19 mouse cellular contexts compared by ENCODE assay signal in genomic region chr4:41671500-41671899, GRCm38 (mm10). TPM values are rescaled to one million over a fixed set of nuclear protein-coding genes. Genes with fewer than 3 reads are reported as not detected.
A peak's percentile ranks its signal among the peaks of the same experiment; 100 is the strongest.
DNase-seq lines count a peak whose midpoint lies in the region; ATAC-seq lines count a peak whose summit lies in the region.
"Had no signal": no experiment of that assay in that cellular context is flagged by ENCODE, and none has a peak within 500 bp of the region (broad histone marks: within the 10 kb centered on the region; RNA-seq: fewer than 3 reads in every experiment).

No protein-coding gene starts in this region.

- peaks cover 42% of the 10 kb centered on the region for H3K4me1 ChIP-seq in heart, embryonic 12.5 days (replicated peaks)
- peaks cover 62% of the 10 kb centered on the region for H3K4me1 ChIP-seq in neural tube, embryonic 13.5 days (replicated peaks)
- H3K4me1 ChIP-seq in limb, embryonic 13.5 days = peaks cover 30% of the 10 kb centered on the region

- peaks cover 57% of the 10 kb centered on the region for H3K27me3 ChIP-seq in heart, embryonic 12.5 days (replicated peaks)
- H3K27me3 ChIP-seq in neural tube, embryonic 13.5 days = no peaks in the 10 kb centered on the region
- H3K27me3 ChIP-seq in limb, embryonic 13.5 days = peaks cover 100% of the 10 kb centered on the region
- H3K27me3 ChIP-seq: embryonic facial prominence, embryonic 12.5 days; Patski had no signal

- WGBS in heart, embryonic 12.5 days = 28% methylated on average over 5 of the region's 5 CpGs
- WGBS in neural tube, embryonic 13.5 days = 46% methylated on average over 5 of the region's 5 CpGs
- WGBS in limb, embryonic 13.5 days = 31% methylated on average over 5 of the region's 5 CpGs

- intact Hi-C loops in heart, postnatal 14 days (cut with DNase I) = no loop called here

- no peak overlapping the region for H3K4me2 ChIP-seq in heart, embryonic 12.5 days
- H3K4me2 ChIP-seq in neural tube, embryonic 13.5 days = no peak overlapping the region
- peak overlapping the region; percentile 32 for H3K4me2 ChIP-seq in limb, embryonic 13.5 days (replicated peaks)
- H3K4me2 ChIP-seq: heart, embryonic 15.5 days had no signal

- no peak overlapping the region for H3K27ac ChIP-seq in heart, embryonic 12.5 days (ENCODE audit: poor library complexity, severe bottlenecking)
- H3K27ac ChIP-seq in neural tube, embryonic 13.5 days (replicated peaks) = 0 out of 2 replicates have a peak overlapping the region, but pooled peaks have one; percentile 65
- no peak overlapping the region for H3K27ac ChIP-seq in limb, embryonic 13.5 days
- H3K27ac ChIP-seq: heart, embryonic 15.5 days; macrophage had no signal

- no peaks in the 10 kb centered on the region for H3K36me3 ChIP-seq in heart, embryonic 12.5 days
- peaks cover 22% of the 10 kb centered on the region; the same call in 1 of the 2 replicates for H3K36me3 ChIP-seq in neural tube, embryonic 13.5 days
- H3K36me3 ChIP-seq in limb, embryonic 13.5 days = no peaks in the 10 kb centered on the region
- H3K36me3 ChIP-seq: heart, embryonic 15.5 days had no signal

- H3K9me3 ChIP-seq in heart, embryonic 12.5 days (replicated peaks) = no peaks in the 10 kb centered on the region
- no peaks in the 10 kb centered on the region for H3K9me3 ChIP-seq in neural tube, embryonic 13.5 days
- H3K9me3 ChIP-seq in limb, embryonic 13.5 days = no peaks in the 10 kb centered on the region
- H3K9me3 ChIP-seq: embryonic facial prominence, embryonic 12.5 days; heart, embryonic 15.5 days had no signal

- DNase-seq in heart, postnatal 14 days = no peak
- DNase-seq in neural tube, embryonic 10.5 days (ENCODE audit: extremely low spot score, low spot score) = no peak
- DNase-seq in left cerebral cortex, adult 11 months (ENCODE audit: low spot score) = no peak
- DNase-seq: adrenal gland, adult 2 months; cerebellum, adult 9-11 months; kidney, postnatal 25 days; layer of hippocampus, postnatal 36 days; lung, adult 18-20 months; thymus, postnatal 25 days had no signal

- H3K9ac ChIP-seq in heart, embryonic 12.5 days = 0 out of 2 replicates have a peak overlapping the region, but pooled peaks have one; percentile 26
- peak overlapping the region; percentile 50 for H3K9ac ChIP-seq in neural tube, embryonic 13.5 days
- H3K9ac ChIP-seq in limb, embryonic 13.5 days = peak overlapping the region; percentile 51; the same call in 1 of the 2 replicates
- H3K9ac ChIP-seq: embryonic facial prominence, embryonic 12.5 days; heart, embryonic 15.5 days had no signal

- no peak overlapping the region for H3K4me3 ChIP-seq in heart, embryonic 12.5 days
- H3K4me3 ChIP-seq in neural tube, embryonic 13.5 days = no peak overlapping the region
- H3K4me3 ChIP-seq in limb, embryonic 13.5 days = no peak overlapping the region
- H3K4me3 ChIP-seq: embryonic facial prominence, embryonic 12.5 days; heart, embryonic 15.5 days had no signal

- no peak for ATAC-seq in heart, embryonic 12.5 days (ENCODE audit: insufficient number of reproducible peaks, low FRiP score)
- peak; percentile 14; the same call in 1 of the 2 replicates for ATAC-seq in neural tube, embryonic 13.5 days (ENCODE audit: low read depth)
- no peak; the same call in 1 of the 2 replicates for ATAC-seq in limb, embryonic 13.5 days (ENCODE audit: low FRiP score, low read depth)
- ATAC-seq in activated CD4-positive, CD25-positive, alpha-beta regulatory T cell, adult 4 months = no peak
- ATAC-seq in erythroblast, adult 5-6 weeks (replicated peaks; ENCODE audit: low FRiP score, poor library complexity, severe bottlenecking) = no peak
- ATAC-seq: inflammation-experienced regulatory T-cells, adult 6 months; Patski had no signal

RNA-seq across cellular contexts. Expression of gene Cntfr, which starts 25.4 kb away (rescaled TPM):
- polyA plus RNA-seq in heart, embryonic 12.5 days (2016; fragmentation: Nextera tagmentation; extraction: Ambion mirVana) = 3.7 TPM in 2 replicates
- total RNA-seq in heart, postnatal 14 days (2021) = 1 to 10 TPM; 2.0 to 5.1 TPM
- 28.9 and 29.7 TPM in 2 replicates for polyA plus RNA-seq in neural tube, embryonic 13.5 days (2015; fragmentation: Nextera tagmentation; extraction: Ambion mirVana)
- 5.1 and 5.5 TPM in 2 replicates for polyA plus RNA-seq in limb, embryonic 13.5 days (2015; fragmentation: Nextera tagmentation; extraction: Ambion mirVana)
- not detected for polyA plus RNA-seq in activated CD4-positive, CD25-positive, alpha-beta regulatory T cell, adult 4 months (2017; shearing (Covaris generic))
- total RNA-seq in erythroblast, adult 5-6 weeks (2015; ENCODE audit: low replicate concordance) = not detected in 2 replicates
- total RNA-seq in erythroblast, adult 5-6 weeks (2017; ENCODE audit: low replicate concordance) = not detected in 2 replicates
- polyA plus RNA-seq: inflammation-experienced regulatory T-cells, adult 6 months; macrophage had no signal

RNA-seq across cellular contexts. Expression of gene Il11ra1, which starts 28.3 kb away (rescaled TPM):
- 148 and 159 TPM in 2 replicates for polyA plus RNA-seq in heart, embryonic 12.5 days (2016; fragmentation: Nextera tagmentation; extraction: Ambion mirVana)
- 10 to 100 TPM; 56.9 to 61.0 TPM for total RNA-seq in heart, postnatal 14 days (2021)
- polyA plus RNA-seq in neural tube, embryonic 13.5 days (2015; fragmentation: Nextera tagmentation; extraction: Ambion mirVana) = 53.6 and 60.2 TPM in 2 replicates
- 405 and 439 TPM in 2 replicates for polyA plus RNA-seq in limb, embryonic 13.5 days (2015; fragmentation: Nextera tagmentation; extraction: Ambion mirVana)
- 1 to 10 TPM; 4.9 to 7.2 TPM for polyA plus RNA-seq in activated CD4-positive, CD25-positive, alpha-beta regulatory T cell, adult 4 months (2017; shearing (Covaris generic))
- 4.6 and 7.5 TPM in 2 replicates for total RNA-seq in erythroblast, adult 5-6 weeks (2015; ENCODE audit: low replicate concordance)
- 8.2 and 18.1 TPM in 2 replicates for total RNA-seq in erythroblast, adult 5-6 weeks (2017; ENCODE audit: low replicate concordance)

RNA-seq across cellular contexts. Expression of gene Enho, which starts 31.4 kb away (rescaled TPM):
- polyA plus RNA-seq in heart, embryonic 12.5 days (2016; fragmentation: Nextera tagmentation; extraction: Ambion mirVana) = 4.4 and 4.9 TPM in 2 replicates
- total RNA-seq in heart, postnatal 14 days (2021) = 1 to 10 TPM; 4.3 to 4.6 TPM
- polyA plus RNA-seq in neural tube, embryonic 13.5 days (2015; fragmentation: Nextera tagmentation; extraction: Ambion mirVana) = 79.3 and 81.9 TPM in 2 replicates
- polyA plus RNA-seq in limb, embryonic 13.5 days (2015; fragmentation: Nextera tagmentation; extraction: Ambion mirVana) = 12.7 and 13.6 TPM in 2 replicates
- not detected for polyA plus RNA-seq in activated CD4-positive, CD25-positive, alpha-beta regulatory T cell, adult 4 months (2017; shearing (Covaris generic))
- not detected in 2 replicates for total RNA-seq in erythroblast, adult 5-6 weeks (2015; ENCODE audit: low replicate concordance)
- total RNA-seq in erythroblast, adult 5-6 weeks (2017; ENCODE audit: low replicate concordance) = not detected in 2 replicates
- polyA plus RNA-seq: inflammation-experienced regulatory T-cells, adult 6 months had no signal

RNA-seq across cellular contexts. Expression of gene Rpp25l, which starts 41.8 kb away (rescaled TPM):
- 39.7 and 40.9 TPM in 2 replicates for polyA plus RNA-seq in heart, embryonic 12.5 days (2016; fragmentation: Nextera tagmentation; extraction: Ambion mirVana)
- 10 to 100 TPM; 28.7 to 30.2 TPM for total RNA-seq in heart, postnatal 14 days (2021)
- polyA plus RNA-seq in neural tube, embryonic 13.5 days (2015; fragmentation: Nextera tagmentation; extraction: Ambion mirVana) = 62.6 and 63.4 TPM in 2 replicates
- polyA plus RNA-seq in limb, embryonic 13.5 days (2015; fragmentation: Nextera tagmentation; extraction: Ambion mirVana) = 74.9 and 76.6 TPM in 2 replicates
- 10 to 100 TPM; 51.4 to 65.6 TPM for polyA plus RNA-seq in activated CD4-positive, CD25-positive, alpha-beta regulatory T cell, adult 4 months (2017; shearing (Covaris generic))
- 6.3 and 9.6 TPM in 2 replicates for total RNA-seq in erythroblast, adult 5-6 weeks (2015; ENCODE audit: low replicate concordance)
- 2.5 and 4.7 TPM in 2 replicates for total RNA-seq in erythroblast, adult 5-6 weeks (2017; ENCODE audit: low replicate concordance)

RNA-seq across cellular contexts. Expression of gene Dctn3, which starts 51.5 kb away (rescaled TPM):
- 113 and 118 TPM in 2 replicates for polyA plus RNA-seq in heart, embryonic 12.5 days (2016; fragmentation: Nextera tagmentation; extraction: Ambion mirVana)
- 10 to 100 TPM; 83.6 to 87.8 TPM for total RNA-seq in heart, postnatal 14 days (2021)
- 278 and 317 TPM in 2 replicates for polyA plus RNA-seq in neural tube, embryonic 13.5 days (2015; fragmentation: Nextera tagmentation; extraction: Ambion mirVana)
- 104 and 106 TPM in 2 replicates for polyA plus RNA-seq in limb, embryonic 13.5 days (2015; fragmentation: Nextera tagmentation; extraction: Ambion mirVana)
- polyA plus RNA-seq in activated CD4-positive, CD25-positive, alpha-beta regulatory T cell, adult 4 months (2017; shearing (Covaris generic)) = 100 to 1,000 TPM; 107 to 114 TPM
- 22.8 and 26.7 TPM in 2 replicates for total RNA-seq in erythroblast, adult 5-6 weeks (2015; ENCODE audit: low replicate concordance)
- total RNA-seq in erythroblast, adult 5-6 weeks (2017; ENCODE audit: low replicate concordance) = 30.0 and 37.1 TPM in 2 replicates
